Mouse (Mus musculus): ENCODE data around the gene Slc35e3. TPM values are rescaled to one million over a fixed set of nuclear protein-coding genes. Genes with fewer than 3 reads are reported as not detected.
"Not testable (repeated sequence)": the region's sequence is repeated elsewhere in the genome, so short reads cannot be mapped to it uniquely, and the experiment has no call there.

Gene Slc35e3
- total RNA-seq, 2 experiments from 2014 or later = 6.1 to 14.4 TPM

DNA sequence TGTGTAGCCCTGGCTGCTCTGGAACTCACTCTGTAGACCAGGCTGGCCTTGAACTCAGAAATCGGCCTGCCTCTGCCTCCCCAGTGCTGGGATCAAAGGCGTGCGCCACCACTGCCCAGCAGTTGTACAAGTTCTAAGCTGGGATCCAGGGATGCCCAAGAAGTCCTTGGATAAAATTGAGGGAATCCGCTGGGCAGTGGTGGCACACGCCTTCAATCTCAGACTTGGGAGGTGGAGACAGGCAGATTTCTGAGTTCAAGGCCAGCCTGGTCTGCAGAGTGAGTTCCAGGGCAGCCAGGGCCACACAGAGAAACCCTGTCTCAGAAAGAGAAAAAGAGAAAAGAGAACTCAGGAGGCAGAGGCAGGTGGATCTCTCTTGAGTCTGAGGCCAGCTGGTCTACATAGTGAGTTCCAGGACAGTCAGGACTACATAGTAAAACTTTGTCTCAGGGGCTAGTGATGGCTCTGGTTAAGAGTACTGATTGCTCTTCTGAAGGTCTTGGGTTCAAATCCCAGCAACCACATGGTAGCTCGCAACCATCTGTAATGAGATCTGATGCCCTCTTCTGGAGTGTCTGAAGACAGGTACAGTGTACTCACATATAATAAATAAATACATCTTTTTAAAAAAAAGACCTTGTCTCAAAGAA, 41.7 kb downstream of the Slc35e3 start:
- ATAC-seq (replicated peaks; ENCODE audit: poor library complexity, severe bottlenecking) = not testable (repeated sequence)

DNA sequence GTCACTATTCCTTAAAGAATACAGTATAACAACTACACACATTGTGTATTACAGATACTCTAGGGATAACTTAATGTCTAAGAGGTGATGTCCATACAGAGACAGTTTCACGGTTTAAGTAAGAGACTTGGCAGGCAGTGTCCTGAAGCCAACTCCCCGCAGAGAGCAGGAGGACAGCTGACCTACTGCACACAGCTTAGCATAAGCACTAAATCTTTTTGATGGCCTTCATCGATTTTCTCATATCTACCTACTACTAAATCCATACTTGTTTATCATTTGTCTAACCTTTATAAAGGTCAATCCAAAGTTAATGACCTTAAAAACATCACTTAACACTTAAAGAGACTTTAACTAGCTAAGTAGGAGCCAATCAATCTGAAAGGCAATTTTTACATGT, 42.7 kb downstream of the Slc35e3 start:
- ATAC-seq (replicated peaks; ENCODE audit: poor library complexity, severe bottlenecking) = no peak

GRCm38 (mm10) chr10:117702024-117702833, 43.9 kb downstream of the Slc35e3 start:
- ATAC-seq (replicated peaks; ENCODE audit: poor library complexity, severe bottlenecking) = no peak

DNA sequence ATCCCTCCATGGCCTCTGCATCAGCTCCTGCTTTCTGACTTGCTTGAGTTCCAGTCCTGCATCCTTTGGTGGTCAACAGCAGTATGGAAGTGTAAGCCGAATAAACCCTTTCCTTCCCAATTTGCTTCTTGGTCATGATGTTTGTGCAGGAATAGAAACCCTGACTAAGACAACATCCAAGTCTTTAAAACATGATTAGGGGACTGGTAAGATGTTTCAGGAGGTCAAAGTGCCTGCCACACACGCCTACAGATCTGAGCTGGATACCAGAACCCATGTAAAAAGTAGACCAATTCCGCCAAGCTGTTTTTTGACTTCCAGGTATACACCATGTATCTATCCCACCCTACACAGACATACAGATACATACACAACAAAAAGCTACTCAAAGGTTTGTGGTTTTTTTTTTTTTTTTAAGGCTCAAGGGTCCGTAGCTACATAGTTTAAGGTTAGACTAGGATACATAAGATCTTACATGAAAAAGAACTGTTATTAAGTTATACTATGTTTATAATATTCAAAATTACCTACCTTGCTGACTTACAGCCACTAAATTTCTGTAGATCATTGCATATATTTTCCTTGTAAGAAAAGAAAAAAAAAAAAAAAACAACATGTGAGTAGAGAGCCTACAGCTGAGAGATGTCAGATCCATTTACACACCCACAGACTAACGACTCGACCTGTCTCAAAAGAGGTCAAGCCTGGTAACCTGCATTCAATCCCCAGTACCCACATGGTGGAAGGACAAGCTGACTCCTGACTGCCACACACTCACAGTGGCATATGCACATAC, 44.9 kb downstream of the Slc35e3 start:
- no peak for ATAC-seq (replicated peaks; ENCODE audit: poor library complexity, severe bottlenecking)

DNA sequence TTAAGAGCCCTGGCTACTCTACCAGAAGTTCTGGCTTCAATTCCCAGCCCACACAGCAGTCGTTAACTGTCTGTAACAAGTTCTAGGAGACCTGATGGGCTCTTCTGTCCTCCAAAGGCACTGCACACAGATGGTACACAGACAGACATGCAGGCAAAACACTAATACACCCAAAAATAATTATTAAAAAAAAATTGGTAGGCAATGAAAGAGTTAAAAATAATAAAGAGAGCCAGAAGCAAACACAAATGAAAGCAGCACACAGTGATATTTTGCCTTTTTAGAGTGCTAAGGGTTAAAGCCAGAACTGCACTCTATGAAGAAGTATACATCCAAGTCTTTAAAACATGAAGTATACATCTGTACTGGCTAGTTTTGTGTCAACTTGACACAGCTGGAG, 45.7 kb downstream of the Slc35e3 start:
- no peak for ATAC-seq (replicated peaks; ENCODE audit: poor library complexity, severe bottlenecking)

DNA sequence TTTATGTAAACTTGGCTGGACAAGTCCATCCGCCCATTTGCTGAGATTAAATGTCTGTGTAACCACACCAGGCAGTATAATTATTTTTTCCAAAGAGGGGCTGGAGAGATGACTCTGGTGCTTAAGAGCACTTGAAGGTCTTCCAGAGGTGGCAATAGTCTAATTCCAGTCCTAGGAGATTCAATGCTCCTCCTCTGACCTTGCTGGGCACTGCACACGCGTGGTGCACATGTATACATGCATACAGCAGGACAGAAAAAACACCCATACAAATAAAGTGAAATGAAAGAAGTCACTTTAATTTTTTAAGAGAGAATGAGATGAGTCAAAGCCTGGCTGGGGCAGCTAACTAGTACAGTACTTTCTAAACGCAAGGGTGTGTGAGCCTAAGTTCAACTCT, 46.3 kb downstream of the Slc35e3 start:
- no peak for ATAC-seq (replicated peaks; ENCODE audit: poor library complexity, severe bottlenecking)

DNA sequence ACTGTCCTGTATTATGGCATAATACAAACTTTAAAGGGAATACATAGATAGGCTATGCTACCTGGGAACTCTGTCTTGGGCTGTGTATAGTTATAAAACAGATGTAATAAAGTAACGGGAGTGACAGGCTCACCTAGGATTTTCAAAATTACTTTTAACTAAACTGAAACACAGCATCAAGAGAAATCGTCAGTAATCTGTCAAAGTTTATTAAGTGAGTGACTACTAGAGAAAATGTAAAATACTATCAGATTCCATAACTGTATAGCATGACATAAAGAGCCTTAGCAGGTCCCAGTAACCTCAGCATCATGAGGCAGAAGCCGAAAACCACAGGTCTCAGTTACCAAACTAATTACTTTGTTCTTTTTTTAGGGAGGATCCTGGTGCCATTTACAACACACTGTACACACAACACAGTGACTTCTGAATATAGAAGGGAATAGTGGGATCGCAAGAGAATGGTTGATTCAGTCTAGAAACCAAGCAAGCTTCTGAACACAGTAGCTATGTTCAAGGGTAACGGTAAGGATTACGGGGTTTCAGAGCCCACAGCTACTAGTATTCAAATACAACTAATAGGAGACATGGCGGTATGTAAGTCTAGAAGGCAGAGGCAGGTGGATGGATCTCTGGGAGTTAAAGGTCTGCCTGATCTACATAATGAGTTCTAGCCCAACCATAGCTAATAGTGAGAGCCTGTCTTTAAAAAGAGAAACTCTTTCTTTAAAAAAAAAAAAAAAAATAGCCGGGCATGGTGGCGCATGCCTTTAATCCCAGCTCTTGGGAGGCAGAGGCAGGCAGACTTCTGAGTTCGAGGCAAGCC, 47.6 kb downstream of the Slc35e3 start:
- ATAC-seq (replicated peaks; ENCODE audit: poor library complexity, severe bottlenecking) = no peak

DNA sequence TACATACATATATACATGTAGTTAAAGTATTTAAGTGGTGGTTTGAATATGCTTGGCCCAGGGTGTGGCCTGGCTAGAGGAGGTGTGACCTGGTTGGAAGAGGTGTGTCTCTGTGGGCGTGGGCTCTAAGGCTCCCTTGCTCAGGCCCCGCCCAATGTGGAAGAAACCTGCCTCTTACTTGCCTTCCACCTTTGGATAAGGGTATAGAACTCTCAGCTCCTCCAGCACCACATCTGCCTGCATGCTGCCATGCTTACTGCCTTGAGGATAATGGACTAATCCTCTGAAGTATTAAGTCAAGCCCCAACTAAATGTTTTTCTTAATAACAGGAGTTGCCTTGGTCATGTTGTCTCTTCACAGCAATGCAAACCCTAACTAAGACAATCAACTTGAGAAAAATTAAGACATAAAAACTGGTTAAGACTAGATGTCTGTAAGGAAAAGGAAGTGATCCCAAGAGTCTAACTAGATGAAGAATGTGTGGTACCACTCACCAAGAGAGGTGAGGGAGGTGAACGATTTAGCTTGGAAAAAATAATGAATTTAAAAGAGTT, 48.5 kb downstream of the Slc35e3 start:
- ATAC-seq (replicated peaks; ENCODE audit: poor library complexity, severe bottlenecking) = no peak

DNA sequence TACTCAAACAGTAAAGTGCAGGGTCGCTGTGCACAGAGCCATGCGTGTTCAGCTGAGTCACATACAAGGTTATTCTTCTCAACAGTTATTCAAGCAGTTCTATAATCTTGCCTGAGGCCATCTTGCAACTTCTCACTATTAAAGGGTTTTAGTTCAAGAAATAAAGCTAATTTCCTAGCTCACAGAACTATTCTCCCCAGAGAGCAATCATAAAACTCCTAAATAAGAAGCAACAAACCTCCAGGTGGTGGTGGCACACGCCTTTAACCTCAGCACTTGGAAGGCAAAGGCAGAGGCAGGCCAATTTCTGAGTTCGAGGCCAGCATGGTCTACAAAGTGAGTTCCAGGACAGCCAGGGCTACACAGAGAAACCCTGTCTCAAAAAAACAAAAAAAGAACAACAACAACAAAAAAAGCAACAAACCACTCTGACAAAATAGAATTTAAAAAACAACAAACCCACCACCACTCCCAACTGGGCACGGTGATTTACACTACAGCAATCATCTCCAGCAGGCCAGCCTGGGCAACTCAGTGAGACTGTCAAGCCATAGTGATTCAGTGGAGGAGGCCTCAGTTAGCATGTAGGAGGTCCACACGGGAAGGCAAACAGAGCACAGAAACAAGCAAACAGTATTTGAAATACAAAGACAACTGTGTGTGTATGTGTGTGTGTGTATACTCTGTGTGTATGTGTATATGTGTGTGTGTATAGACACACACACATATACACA, 49.2 kb downstream of the Slc35e3 start:
- ATAC-seq (replicated peaks; ENCODE audit: poor library complexity, severe bottlenecking) = no peak

DNA sequence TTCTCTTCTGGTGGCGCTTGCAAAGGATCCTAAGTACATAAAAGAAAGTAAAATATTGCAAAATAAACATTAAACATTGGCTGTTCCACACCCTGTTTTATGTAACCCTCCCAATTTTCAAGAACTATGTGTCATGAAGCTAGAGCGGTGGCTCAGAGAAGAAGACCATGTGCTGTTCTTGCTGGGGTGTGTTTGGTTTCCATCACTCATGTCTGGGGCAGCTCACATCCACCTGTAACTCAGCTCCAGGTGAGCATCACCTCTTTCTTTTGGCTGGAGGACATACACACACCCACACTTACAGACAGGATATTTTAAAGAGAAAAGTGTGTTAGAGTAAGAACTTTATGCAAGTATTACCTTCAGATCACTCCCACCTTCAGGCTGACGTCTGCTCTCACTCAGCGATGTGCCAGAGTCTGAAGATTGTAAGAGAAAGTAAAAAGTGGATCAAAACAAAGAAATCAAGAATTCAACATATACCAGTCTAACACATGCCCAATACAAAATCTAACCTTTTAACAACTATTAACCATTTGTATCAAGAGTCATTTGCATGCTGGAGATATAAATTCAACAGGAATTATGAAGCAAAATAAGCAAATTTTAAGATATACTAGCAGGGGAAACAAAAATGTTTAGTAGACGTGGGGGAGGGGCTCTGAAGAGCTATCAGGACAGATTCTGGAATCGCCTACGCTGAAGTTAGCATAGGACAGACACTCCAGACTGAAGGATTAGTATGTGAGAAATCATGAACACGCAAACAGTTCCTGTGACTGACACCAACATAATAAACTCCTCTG, 49.9 kb downstream of the Slc35e3 start:
- ATAC-seq (replicated peaks; ENCODE audit: poor library complexity, severe bottlenecking) = no peak

GRCm38 (mm10) chr10:117695605-117696004, 50.6 kb downstream of the Slc35e3 start:
- ATAC-seq (replicated peaks; ENCODE audit: poor library complexity, severe bottlenecking) = no peak

DNA sequence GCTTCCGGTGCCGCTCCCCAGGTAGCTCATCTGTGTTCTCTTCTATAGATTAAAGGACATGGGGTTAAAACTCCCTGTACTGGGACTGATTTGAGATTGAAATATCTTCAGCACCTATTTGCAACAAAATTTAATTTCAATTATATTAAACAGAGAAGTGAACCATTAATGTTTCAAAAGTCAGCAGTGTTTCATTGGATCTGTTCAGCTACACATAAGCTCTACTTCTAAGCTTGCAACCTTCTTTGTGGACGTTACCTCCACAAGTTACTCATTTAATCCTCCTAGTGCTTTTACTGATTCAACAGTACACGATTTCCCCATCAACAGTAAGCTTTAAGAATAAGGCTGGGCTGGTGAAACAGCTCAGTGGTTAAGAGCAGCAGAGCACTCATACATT, 51.1 kb downstream of the Slc35e3 start:
- ATAC-seq (replicated peaks; ENCODE audit: poor library complexity, severe bottlenecking) = no peak

DNA sequence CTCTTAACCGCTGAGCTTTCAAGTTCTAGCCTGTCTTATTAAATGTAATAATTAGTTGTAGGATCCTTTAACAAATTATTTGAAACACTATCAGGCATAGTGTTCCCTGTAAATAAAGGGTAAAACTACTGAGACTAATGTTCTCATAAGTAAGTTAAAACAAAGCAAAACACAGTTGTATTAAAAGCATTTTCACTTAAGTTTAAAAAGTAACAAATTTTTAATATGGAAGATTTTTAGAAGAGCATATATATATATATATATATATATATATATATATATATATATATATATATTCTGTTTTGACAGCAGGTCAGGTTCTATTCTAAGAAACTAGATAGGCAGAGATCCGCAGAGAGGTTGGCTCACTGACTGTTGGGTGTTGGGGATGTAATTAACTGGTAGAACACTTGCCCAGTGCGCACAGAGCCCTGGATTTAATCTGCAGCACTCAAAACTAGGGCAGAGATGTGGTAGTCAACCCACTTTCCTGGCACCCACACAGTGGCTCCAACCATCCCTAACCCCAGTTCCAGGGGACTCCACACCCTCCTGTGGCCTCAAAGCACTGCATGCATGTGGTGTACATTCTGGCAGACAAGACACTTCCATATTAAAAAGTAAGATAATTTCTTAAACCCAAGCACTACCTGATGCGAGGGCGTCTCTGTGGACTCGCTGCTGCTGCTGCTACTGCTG, 51.8 kb downstream of the Slc35e3 start:
- ATAC-seq (replicated peaks; ENCODE audit: poor library complexity, severe bottlenecking) = no peak

- ATAC-seq (replicated peaks; ENCODE audit: poor library complexity, severe bottlenecking) = no peak
Measured at GRCm38 (mm10) chr10:117692953-117693352, 53.2 kb downstream of the Slc35e3 start.

- no peak for ATAC-seq (replicated peaks; ENCODE audit: poor library complexity, severe bottlenecking)
Measured at GRCm38 (mm10) chr10:117692173-117692572, 54.0 kb downstream of the Slc35e3 start.

DNA sequence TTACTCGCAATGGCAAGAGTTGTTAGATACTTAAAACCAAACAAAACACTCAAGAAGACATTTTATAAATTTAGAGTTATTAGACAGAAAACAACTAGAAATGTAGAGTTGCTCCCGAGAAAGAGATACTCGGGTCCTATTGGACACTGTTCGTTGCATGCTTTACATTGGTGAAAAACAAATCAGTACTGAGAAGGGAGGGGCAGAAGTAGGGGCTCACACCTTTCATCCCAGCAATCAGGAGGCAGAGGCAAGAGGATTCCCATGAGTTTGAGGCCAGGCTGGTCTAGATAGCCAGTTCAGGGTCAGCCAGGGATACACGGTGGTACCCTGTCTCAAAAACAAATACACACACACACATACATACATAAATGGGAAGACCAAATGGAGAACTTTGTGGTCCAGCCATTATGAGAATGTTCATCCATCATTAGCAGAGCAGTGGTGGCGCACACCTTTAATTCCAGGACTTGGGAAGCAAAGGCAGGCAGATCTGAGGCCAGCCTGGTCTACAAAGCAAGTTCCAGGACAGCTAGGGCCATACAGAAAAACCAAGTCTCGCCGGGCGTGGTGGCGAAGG, 54.7 kb downstream of the Slc35e3 start:
- ATAC-seq (replicated peaks; ENCODE audit: poor library complexity, severe bottlenecking) = no peak

DNA sequence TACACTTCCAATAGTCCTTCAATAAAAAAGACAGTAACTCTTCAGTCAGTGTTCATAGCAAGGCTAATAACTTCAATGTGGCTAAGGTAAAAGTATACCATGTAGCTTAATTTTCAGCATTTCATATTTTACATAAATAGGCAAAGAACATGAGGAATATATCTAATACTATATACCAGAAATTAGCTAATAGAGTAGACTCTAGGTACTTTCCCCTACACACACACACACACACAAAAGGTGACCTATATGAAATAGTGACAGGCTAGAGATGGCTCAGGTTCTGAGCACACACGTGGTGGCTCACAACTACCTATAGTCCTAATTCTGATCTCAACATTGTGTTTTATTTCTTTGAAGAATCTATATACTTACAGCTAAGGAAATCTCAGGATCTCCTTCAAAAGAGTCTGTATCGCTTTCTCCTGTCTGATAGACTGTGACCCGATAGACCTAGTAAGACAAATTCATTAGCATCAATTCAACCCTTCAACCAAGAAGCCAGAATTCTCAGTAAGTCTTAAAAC, 55.3 kb downstream of the Slc35e3 start:
- ATAC-seq (replicated peaks; ENCODE audit: poor library complexity, severe bottlenecking) = no peak

GRCm38 (mm10) chr10:117690101-117690352, 56.1 kb downstream of the Slc35e3 start:
- no peak for ATAC-seq (replicated peaks; ENCODE audit: poor library complexity, severe bottlenecking)

Measured in granulocyte monocyte progenitor cell, adult 5-6 weeks (primary cell).